Mouse (Mus musculus) central nervous system, embryonic 18 days (tissue): Measurements from ENCODE around the gene Cdk4. TPM values are rescaled to one million over a fixed set of nuclear protein-coding genes. Genes with fewer than 3 reads are reported as not detected.

Experiments
- polyA plus RNA-seq: library from polyadenylated mRNA; depleted of rRNA; stranded (reverse); fragments of >200 nt; gene quantifications from 2 replicates; pipeline ENCODE4 v1.2.3, GENCODE M21; 2012; rRNA removed

Cdk4 gene
- polyA plus RNA-seq: 579 and 618 TPM in 2 replicates

DNA sequence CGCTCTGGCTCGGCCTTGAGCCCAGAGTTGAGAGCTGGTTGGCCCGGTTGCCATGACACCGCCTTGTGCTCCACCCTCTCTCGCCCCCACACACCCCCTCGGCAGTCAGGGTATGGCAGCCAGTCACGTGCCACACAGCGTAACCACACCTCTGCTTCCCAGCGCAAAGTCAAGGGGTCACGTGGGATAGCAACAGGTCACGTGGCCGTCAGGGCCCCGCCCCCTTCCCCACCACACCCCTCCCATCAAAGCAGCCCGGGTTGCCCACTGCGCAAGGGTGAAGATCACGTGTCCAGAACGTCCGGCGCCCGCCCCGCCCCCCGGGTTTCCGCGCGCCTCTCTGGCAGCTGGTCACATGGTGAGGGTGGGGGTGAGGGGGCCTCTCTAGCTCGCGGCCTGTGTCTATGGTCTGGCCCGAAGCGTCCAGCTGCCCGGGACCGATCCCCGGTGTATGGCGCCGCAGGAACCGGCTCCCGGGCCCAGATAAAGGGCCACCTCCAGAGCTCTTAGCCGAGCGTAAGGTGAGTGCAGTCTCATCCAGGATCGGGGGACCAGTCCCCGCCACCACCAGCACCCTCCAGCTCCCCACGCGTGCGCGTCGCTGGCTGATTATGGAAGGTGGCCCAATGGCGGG is at the start of gene Cdk4:
Gene Cdk4 (plus strand): TSS at position 296 of the 634 bp plus-strand sequence.

DNA sequence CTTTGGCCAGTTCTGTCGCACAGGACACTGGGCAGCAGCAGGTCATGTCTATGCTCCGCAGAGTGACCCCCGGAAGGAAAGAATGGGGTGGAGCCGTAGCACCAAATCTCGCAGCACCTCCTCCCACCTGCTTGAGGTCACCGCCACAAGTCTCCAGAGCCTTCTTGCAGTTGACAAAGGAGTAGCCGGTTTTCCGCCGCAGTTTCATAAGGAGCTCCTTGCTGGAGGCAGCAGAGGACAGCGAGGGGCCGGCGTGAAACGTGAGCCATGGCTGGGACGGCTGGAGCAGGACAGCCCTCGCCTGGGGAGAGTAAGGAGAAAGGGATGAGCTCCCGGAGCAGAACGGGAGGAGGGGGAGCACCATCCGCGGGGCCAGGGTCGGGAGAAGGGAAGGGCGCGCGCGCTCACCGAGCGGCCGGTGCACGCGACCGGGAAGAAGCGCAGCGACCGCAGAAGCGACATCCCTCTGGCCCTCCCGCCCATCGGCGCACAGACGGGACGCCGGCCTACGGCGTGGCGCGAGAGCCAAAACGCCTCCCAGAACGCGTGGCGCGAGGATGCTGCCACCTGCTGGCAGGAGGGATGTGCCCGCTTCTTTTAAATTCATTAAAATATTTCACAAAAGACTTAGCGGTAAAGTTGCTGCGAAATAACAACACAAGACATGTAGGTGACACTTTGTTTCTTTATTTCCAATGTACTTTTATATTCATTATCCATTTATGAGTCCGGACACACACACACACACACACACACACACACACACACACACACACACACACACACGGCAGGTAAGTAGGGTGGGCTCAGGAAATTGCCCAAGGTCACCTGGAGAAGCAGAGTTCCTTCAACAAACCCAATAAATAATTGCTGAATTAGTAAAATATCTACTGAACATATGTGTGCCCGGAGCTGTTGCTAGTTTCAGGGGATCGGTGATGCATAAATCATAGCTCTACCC is 32.7 kb upstream of the Cdk4 start, which contains the start of gene Tsfm:
Gene Tsfm (minus strand): TSS at position 505 of the 961 bp plus-strand sequence.

DNA sequence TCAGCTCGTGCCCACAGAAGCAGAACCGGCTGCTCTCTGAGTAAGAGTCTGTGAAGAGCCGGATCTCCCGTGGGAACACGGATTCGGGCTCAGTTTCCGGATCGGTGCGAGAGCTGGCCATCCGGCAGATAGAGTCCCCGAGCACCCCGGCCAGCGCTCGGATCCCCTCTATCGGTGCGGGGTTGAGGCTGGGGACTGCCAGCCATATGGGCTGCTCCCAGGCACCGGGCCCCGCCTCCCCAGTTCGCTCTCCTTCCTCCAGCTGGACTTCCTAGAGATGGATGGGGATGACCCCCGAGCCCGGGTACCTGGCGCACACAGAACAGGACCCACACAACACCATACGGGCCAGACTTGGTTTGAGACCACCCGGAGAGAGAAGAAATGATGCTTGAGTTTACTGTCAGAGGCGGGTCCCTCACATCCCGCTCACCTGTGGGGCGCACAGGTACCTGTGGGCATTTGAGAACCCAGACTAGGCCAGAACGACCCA is 22.0 kb upstream of the Cdk4 start, which contains the start of the genes Mettl1 and Eef1akmt3:
Gene Mettl1 (plus strand): TSS at position 141 of the 493 bp plus-strand sequence.
Gene Eef1akmt3 (minus strand): TSS at position 240 of the 493 bp plus-strand sequence.

DNA sequence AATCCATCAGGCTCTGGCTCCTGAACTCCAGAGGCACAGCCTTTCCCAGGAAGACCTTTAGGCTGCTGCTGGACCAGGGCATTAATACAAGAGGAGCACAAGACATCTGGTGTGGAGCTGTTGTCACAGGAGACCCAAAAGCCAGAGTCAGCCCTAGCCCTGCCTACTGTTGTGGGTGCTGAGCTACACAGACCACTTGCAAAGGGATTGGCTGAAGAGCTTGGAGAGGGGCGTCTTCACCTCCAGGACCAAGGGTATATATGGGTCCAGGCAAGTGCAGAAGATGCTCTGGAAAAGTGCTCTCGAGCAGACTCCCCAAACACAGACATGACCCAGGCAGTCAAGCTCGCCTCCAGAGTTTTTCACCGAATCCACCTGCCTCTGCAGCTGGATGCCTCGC is 15.4 kb upstream of the Cdk4 start, which contains the start of gene Cyp27b1:
Gene Cyp27b1 (plus strand): TSS at position 297 of the 400 bp plus-strand sequence.

DNA sequence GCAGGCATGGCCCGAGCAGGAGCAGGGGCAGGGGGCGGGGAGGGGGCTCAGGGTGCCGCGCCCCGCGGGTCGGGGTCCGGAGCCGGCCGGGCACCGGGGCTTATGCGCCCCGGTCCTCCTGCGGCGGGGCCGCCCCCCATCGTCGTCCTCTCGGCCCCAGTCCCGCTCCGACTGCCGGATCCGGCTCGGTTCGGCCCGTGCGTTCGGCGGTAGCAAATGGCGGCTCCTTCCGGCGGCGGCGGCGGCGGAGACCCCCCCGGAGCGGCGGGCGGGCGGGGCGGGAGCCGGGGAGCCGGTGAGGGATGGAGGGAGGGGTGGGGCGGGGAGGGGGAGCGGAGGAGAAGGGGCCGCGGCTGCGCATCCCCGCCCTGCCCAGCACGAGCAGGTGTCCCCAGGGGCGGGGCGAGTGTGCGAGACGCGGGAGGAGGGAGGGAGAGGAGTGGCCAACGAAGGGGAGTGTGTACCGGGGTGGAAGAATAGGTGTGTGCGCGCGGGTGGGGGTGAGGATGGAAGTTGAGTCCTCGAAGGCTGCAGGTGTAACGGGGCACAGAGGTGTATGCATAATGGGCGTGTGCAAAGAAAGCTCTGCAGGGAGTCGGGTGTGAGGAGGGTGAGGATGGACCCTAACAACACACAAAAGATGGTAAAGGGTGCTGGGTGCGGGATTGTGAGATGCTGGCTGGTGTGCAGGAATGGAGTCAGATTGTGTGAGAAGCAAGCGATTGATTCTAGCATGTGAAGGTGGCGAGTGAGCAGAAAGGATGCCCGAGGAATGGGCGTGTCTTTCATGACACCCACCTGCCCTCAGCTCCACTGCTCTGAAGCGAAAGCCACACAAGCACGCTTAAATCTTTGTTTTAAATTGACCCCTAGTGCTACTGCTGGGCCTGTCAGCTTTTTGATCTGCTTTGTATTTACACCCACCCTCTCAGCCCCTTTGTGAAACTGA is 3.1 kb upstream of the Cdk4 start, which contains the start of gene March9:
Gene March9 (minus strand): TSS at position 217 of the 949 bp plus-strand sequence.

DNA sequence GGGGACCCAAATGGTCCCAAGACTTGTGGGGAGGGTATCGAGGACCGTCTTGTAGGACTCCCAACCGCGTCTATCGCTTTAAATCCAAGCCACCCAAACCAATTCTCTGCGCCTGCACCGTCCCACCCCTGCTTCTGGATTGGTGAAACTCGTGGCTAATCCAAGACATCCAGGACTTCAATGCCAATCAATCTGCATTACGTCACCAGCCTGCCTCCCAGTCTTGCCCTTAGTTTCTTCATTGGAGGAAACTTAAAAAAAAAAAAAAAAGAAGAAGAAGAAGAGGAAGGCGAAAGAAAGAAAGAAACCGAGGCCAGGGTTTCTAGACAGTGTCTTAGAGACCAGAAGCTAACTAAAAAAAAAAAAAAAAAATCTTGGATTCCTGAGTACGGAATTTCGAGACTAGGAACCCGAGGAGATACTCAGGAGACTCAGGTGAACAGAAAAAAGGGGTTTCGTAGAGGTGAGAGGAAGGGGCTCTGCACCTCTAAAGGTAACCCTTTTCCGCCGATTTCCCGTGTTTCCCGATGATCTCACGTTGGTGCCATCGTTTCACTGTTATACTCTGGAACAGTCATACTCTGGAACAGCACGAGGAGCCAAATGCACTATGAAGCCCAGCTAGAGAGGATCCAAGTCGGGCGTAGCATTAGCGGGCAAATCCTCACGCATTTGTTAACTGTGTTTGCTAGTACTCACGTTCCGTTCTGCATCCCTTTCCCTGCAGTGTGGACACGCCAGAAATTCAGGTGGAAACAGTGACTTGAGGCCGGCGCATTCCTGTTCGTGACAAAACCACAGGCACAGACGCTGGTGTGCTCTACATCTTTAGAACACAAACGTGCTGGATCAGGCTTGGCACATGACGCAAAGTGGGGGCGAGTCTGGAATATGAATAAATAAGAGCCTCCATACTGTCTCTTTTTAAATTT is 7.1 kb downstream of the Cdk4 start, which contains the start of gene Tspan31:
Gene Tspan31 (minus strand): TSS at position 75 of the 932 bp plus-strand sequence.

DNA sequence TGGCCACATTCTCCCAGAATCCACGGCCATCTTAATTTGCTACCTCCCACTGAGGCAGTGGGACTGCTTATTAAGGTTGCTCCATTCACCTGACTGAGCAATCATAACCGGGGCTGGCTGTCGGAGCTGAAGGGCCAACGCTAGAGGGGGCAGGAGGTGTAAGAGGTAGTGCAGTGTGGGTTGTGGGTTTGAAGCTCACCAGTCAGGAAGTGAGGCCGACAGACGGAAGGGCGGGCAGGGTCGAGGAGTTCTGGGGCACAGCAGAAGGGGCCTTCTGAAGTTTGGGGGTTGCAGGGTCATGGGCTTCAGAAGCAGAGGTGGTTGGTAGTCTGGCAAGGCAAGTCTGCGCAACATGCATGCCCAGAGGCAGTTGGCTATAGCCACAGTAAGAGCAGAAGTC is 11.7 kb downstream of the Cdk4 start, which contains the start of gene Agap2:
Gene Agap2 (plus strand): TSS at position 205 of the 400 bp plus-strand sequence.

Other genes with a start within 250 kb of the Cdk4 start
- gene Atp23, start 162.2 kb upstream of the Cdk4 start, polyA plus RNA-seq: 11.9 and 12.4 TPM in 2 replicates
- gene Ctdsp2, start 84.8 kb upstream of the Cdk4 start, polyA plus RNA-seq: 49.6 and 51.2 TPM in 2 replicates
- 0.31 and 2.3 TPM in 2 replicates for gene Avil, start 62.8 kb upstream of the Cdk4 start, polyA plus RNA-seq
- gene Tsfm, start 32.7 kb upstream of the Cdk4 start, polyA plus RNA-seq: 40.5 and 47.7 TPM in 2 replicates
- gene Mettl1, start 22.1 kb upstream of the Cdk4 start, polyA plus RNA-seq: 16.7 and 18.3 TPM in 2 replicates
- 0.39 and 0.47 TPM in 2 replicates for gene Eef1akmt3, start 22.0 kb upstream of the Cdk4 start, polyA plus RNA-seq
- 0.88 and 0.91 TPM in 2 replicates for gene Cyp27b1, start 15.3 kb upstream of the Cdk4 start, polyA plus RNA-seq
- 37.5 and 40.2 TPM in 2 replicates for gene March9, start 3.4 kb upstream of the Cdk4 start, polyA plus RNA-seq
- gene Tspan31, start 6.7 kb downstream of the Cdk4 start, polyA plus RNA-seq: 74.7 and 75.1 TPM in 2 replicates
- 143 and 168 TPM in 2 replicates for gene Agap2, start 11.8 kb downstream of the Cdk4 start, polyA plus RNA-seq
- 71.6 and 74.0 TPM in 2 replicates for gene Os9, start 57.6 kb downstream of the Cdk4 start, polyA plus RNA-seq
- 62.2 and 78.3 TPM in 2 replicates for gene B4galnt1, start 101.7 kb downstream of the Cdk4 start, polyA plus RNA-seq
- 0.56 and 1.0 TPM in 2 replicates for gene Slc26a10, start 117.1 kb downstream of the Cdk4 start, polyA plus RNA-seq
- 75.2 and 81.9 TPM in 2 replicates for gene Arhgef25, start 126.5 kb downstream of the Cdk4 start, polyA plus RNA-seq
- 422 and 436 TPM in 2 replicates for gene Dtx3, start 132.2 kb downstream of the Cdk4 start, polyA plus RNA-seq
- 23.6 and 23.7 TPM in 2 replicates for gene Pip4k2c, start 148.1 kb downstream of the Cdk4 start, polyA plus RNA-seq
- 162 and 165 TPM in 2 replicates for gene Kif5a, start 199.8 kb downstream of the Cdk4 start, polyA plus RNA-seq
- gene Dctn2, start 202.8 kb downstream of the Cdk4 start, polyA plus RNA-seq: 336 TPM in 2 replicates
- gene Mbd6, start 225.5 kb downstream of the Cdk4 start, polyA plus RNA-seq: 26.6 and 33.0 TPM in 2 replicates
- gene Mars, start 248.3 kb downstream of the Cdk4 start, polyA plus RNA-seq: 94.5 and 96.6 TPM in 2 replicates